Mouse (Mus musculus): ENCODE measurements around the gene Tssk2.

- TF ChIP-seq CTCF (IDR thresholded peaks at IDR 0.05; ENCODE audit: low read depth) (no peak), EP300 (IDR thresholded peaks at IDR 0.05; ENCODE audit: low read depth) (no peak)
Measured at GRCm38 (mm10) chr16:17938187-17938586, 39.8 kb downstream of the Tssk2 start.

All from liver, embryonic 14.5 days (tissue).